Mouse (Mus musculus) CD4-positive, CD25-positive, alpha-beta regulatory T cell, adult 2 months (primary cell): ENCODE measurements around the gene Gm49321.

Experiments
- DNase-seq: peaks from one replicate; pipeline ENCODE4 v3.0.0-alpha.2; 2012; ENCODE audit warnings: low read depth, low spot score

Gene Gm49321

GRCm38 (mm10) chr12:73948415-73948814 is 11.0 kb downstream of the Gm49321 start:
- DNase-seq = no peak

GRCm38 (mm10) chr12:73949318-73950058 is 12.0 kb downstream of the Gm49321 start:
- peak; percentile 30 for DNase-seq

DNA sequence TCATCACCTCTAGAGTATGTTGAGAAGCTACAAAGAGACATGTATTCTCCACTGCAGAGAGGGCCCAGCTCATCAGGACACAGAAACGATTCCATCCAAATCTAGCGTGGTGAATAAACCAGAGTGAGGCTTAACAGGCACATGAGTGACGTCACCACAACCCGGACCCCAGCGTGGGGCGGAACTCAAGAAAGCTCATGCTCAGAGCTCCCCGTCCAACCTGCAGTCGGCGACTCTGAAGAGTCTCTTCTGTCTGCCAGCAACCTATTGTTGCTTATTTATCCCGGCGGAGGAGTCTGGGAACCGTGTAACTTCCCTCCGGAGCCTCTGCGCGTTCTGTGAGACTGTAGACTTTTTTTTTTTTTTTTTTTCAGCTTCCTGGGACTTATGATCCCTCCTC is 15.4 kb downstream of the Gm49321 start:
- peak; percentile 77 for DNase-seq

GRCm38 (mm10) chr12:73953420-73954186 is 16.1 kb downstream of the Gm49321 start:
- peak; percentile 53 for DNase-seq

GRCm38 (mm10) chr12:73954785-73955184 is 17.3 kb downstream of the Gm49321 start:
- no peak for DNase-seq

GRCm38 (mm10) chr12:73957676-73958075 is 20.2 kb downstream of the Gm49321 start:
- DNase-seq = no peak

GRCm38 (mm10) chr12:73958830-73959229 is 21.4 kb downstream of the Gm49321 start:
- no peak for DNase-seq

GRCm38 (mm10) chr12:73964291-73965281 is 27.1 kb downstream of the Gm49321 start, which contains the start of gene Snapc1:
TSS of gene Snapc1 (plus strand) at chr12:73964481.
- DNase-seq = peak; percentile 99

DNA sequence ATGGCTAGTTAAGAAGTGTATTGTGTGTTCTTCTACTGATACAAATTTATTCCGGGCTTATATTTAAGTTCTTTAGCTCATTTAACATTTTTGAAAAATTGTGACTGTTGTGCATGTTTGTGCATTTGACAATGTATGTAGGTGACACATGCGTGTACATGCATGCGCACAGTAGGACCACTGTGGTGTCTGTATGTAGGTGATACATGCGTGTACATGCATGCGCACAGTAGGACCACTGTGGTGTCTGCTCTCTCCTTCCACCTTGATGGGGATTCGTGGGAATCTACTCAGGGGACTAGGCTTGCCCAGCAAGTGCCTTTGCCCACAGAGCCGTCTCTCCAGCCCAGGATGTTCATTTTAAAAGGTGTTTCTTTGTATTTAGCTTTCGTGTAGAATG is 31.7 kb downstream of the Gm49321 start:
- DNase-seq = no peak

DNA sequence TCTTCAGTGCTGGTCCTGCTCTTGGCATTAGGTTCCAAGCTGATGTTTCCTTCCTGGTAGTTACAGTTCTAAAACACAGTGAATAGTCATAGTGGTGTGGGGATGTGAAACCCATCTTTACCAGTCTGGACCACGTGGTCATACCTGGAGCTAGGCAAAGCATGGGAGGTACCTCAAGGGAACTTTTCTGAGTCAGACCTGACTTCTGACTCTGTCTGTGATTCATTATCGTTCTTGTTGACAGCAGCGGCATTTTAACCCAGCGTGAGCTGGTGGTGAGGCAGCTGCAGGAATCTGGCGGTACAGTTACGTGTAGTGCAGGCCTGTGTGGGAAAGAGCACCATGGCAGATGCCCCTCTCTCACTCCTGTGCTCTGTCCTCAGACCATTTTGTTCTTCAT is 37.1 kb downstream of the Gm49321 start:
- DNase-seq = no peak

DNA sequence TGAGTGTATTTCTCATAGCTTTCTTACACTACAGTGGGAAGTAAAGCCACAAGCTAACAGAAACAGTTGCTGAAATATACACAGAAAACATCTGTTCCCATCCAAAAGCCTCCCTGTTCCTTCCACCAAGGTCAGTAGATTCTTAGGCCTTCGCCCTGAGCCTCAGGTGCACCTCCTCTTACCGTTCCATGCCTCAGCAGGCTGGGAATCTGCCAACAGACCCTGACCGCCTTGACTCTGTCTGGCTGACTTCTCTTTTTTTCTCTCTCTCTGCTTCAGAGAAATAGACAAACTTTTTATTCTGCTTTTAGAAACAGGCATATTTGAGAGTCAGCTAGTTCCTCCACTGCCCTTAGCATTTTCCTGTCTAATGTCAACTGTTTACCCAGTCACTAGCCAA is 40.7 kb downstream of the Gm49321 start:
- DNase-seq = no peak

DNA sequence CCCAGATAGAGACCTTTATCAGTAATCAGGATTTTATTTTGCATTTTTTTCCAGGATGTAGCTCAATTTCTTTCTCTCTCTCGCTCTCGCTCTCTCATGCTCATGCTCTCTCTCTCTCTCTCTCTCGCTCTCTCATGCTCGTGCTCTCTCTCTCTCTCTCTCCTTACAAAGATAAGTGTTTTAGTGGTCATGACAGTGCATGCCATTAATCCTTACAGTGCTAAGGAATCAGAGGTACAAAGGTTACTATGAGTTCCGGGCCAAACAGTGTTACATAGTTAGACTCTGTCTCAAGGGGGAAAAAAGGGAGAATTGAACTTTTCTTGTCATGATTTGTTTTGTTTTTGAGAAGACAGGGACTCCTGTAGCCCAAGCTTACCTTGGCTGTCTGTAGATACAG is 42.2 kb downstream of the Gm49321 start:
- no peak for DNase-seq

GRCm38 (mm10) chr12:73982533-73982932 is 45.1 kb downstream of the Gm49321 start:
- DNase-seq = no peak

DNA sequence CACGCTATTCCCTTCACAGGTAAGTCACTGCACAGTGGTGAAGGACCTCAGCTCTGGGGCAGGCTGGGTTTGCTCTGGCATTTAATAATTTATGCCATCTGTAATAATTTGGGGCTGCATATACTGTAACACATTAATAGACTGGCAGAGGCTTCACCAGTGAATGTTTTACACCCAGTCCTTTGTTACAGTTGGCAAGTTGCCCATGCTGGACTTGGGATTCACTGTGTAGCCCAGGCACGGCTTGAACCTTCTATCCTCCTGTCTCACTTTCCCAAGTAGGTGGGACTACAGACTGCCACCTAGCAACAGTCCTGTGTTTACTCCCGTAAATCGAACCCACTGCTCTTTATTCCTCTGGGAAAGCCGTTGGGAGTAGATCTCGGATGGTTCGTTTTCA is 48.8 kb downstream of the Gm49321 start:
- DNase-seq = no peak

GRCm38 (mm10) chr12:73988393-73989008 is 51.0 kb downstream of the Gm49321 start:
- DNase-seq = no peak

DNA sequence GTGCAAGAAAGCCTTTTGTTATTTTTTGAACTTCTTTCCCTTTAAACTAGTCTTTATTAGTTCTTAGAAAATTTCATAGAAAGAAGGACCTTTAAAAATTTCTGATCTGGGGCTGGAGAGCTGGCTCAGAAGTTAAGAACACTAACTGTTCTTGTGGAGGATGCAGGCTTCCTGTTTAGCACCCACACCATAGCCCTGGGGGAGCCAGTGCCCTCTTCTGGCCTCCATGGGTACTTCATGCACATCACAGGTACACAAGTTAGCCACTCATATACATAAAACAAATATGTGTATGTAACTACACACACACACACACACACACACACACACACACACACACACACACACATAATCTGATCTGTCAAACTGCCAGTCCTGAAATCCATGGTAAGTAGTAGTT is 52.1 kb downstream of the Gm49321 start:
- DNase-seq = peak; percentile 76

GRCm38 (mm10) chr12:73996906-73997296 is 59.4 kb downstream of the Gm49321 start:
- no peak for DNase-seq

- DNase-seq = no peak
Measured at GRCm38 (mm10) chr12:73997297-73998127, 60.1 kb downstream of the Gm49321 start, which contains the start of gene Syt16. TSS of gene Syt16 (plus strand) at chr12:73997661.

DNA sequence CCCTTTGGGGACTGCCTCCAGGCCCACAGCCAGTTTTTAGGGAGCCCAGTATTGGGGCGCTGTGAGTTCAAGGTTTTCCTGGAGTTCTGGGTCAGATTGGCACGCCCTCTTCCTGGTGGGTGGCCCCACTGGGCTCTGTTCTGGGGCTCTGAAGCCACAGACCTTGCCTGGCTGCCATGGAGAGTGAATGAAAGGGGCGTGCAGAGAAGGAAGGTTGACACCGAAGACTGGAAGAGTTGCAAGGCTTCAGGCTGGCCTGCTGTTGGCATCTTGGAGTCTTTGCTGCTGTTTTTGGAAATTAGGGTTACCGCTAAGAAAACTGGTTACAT is 60.6 kb downstream of the Gm49321 start:
- DNase-seq = no peak

DNA sequence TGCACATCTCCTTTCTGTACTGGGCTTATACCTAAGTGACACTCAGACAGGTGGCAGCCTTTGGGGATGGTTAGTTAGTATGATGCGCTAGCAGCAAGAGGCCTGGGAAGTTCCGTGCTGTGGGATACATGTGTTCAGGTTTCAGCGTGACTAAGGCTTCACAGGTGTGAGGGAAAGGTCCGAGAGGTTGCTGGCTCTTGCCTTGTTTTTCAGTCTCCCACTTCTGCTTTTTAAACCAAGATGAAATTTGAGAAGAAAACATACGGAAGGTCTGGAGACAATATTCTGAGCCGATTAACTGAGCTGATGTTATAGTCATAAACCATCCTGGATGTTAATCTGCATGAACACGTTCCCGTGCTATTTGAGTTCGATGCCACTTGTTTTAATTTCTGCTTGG is 65.0 kb downstream of the Gm49321 start:
- no peak for DNase-seq
